Mouse (Mus musculus) ES-Bruce4 (cell line): Measurements from ENCODE around the gene Cebpz.

Experiments
- CTCF ChIP-seq: IDR thresholded peaks from one replicate; pipeline ENCODE4 v1.8.1; 2011; ENCODE audit warnings: low read depth, low read length
- EP300 ChIP-seq: IDR thresholded peaks from 2 replicates; pipeline ENCODE4 v1.6.1; 2011; ENCODE audit warnings: low read depth, low read length; ENCODE audit not compliant: insufficient read depth
- POLR2A ChIP-seq: IDR thresholded peaks from one replicate; pipeline ENCODE4 v1.8.1; 2011; ENCODE audit warnings: low read length; ENCODE audit not compliant: insufficient read depth

GRCm38 (mm10) chr17:78885286-78886065, 51.4 kb downstream of the Cebpz start:
- TF ChIP-seq POLR2A (no peak), CTCF (no peak), EP300 (no peak)
